8 mouse cellular contexts compared by ENCODE assay signal in the genomic region with DNA sequence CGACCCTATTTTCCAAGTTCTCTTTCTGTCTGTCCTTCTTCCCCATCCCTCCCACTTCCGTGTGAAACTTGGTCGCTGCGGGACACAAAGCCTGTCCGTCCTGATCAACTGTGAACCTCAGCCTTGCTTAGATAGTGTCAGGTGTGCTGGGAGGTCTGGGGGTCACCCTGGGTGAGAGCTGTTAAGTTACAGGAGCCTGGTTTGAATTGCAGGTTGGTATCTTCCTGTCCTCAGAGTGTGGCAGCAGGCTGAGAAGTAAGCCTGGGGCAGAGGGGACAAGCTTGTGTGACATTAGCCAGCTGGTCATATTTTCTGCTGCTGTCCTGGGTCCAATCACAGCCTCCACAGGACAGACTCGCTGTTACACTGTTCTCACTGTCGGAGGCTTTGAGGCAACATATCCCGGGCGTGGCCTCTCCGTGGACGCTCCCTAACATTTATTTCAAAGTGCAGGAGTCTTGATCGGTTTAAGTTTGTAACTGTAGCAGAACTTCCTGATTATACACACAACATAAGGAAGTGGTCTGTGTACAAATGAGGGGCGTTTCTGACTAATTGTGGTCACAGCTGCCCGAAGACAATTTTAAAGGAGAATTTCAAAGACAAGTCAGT. TPM values are rescaled to one million over a fixed set of nuclear protein-coding genes. Genes with fewer than 3 reads are reported as not detected.
A peak's percentile ranks its signal among the peaks of the same experiment; 100 is the strongest.
DNase-seq lines count a peak whose midpoint lies in the region; ATAC-seq and TF ChIP-seq lines count a peak whose summit lies in the region.

No protein-coding gene starts in this region.

- peaks cover 13% of the 10 kb centered on the region for H3K79me2 ChIP-seq in MEL (ENCODE audit: control insufficient read depth, insufficient read depth, low read length, poor library complexity)
- peaks cover 78% of the 10 kb centered on the region for H3K79me2 ChIP-seq in macrophage (ENCODE audit: inconsistent target)

- peak in 1 of 2 experiments; percentile 27; a peak in 1 of 4 replicates for TF ChIP-seq EP300 in MEL (IDR thresholded peaks at IDR 0.05; ENCODE audit: low read depth in 1 of 2, low read length in 2 of 2)

- no peak for TF ChIP-seq RAD21 in MEL (IDR thresholded peaks at IDR 0.05; ENCODE audit: low read depth, low read length)

- 5% methylated on average over 14 of the region's 14 CpGs for WGBS in intestine, embryonic 15.5 days
- under 1% methylated on average over 14 of the region's 14 CpGs for WGBS in macrophage (ENCODE audit: missing documents)
- WGBS in stomach, embryonic 15.5 days = 6% methylated on average over 14 of the region's 14 CpGs

- TF ChIP-seq POLR2A in MEL (IDR thresholded peaks at IDR 0.05; ENCODE audit: control insufficient read depth in 1 of 2, insufficient read depth in 1 of 2, low read depth in 1 of 2, low read length in 2 of 2, poor library complexity in 1 of 2) = no peak

- peak; percentile 67 to 71 for DNase-seq in B cell, adult 2 months
- DNase-seq in MEL (ENCODE audit: low read depth, low spot score) = peak; percentile 74
- no peak for DNase-seq in ovary, postnatal 14 days (ENCODE audit: low spot score)
- DNase-seq in layer of hippocampus, adult 9-10 months (ENCODE audit: low spot score) = no peak

- no peak for TF ChIP-seq CTCF in MEL (IDR thresholded peaks at IDR 0.05 in 2 of 3, conservative IDR thresholded peaks at IDR 0.05 in 1 of 3; ENCODE audit: control insufficient read depth in 1 of 3, insufficient read depth in 1 of 3, low read depth in 2 of 3, low read length in 3 of 3, poor library complexity in 1 of 3, severe bottlenecking in 1 of 3)

- H3K4me3 ChIP-seq in MEL (ENCODE audit: control insufficient read depth in 1 of 2, insufficient read depth in 1 of 2, low read depth in 2 of 2, low read length in 2 of 2) = peak overlapping the region; percentile 43 to 45
- H3K4me3 ChIP-seq in intestine, embryonic 15.5 days (replicated peaks) = peak overlapping the region; percentile 26
- H3K4me3 ChIP-seq in macrophage (ENCODE audit: inconsistent target) = peak overlapping the region; percentile 46
- peak overlapping the region; percentile 22 for H3K4me3 ChIP-seq in stomach, embryonic 15.5 days (replicated peaks)

- H3K4me1 ChIP-seq in MEL (ENCODE audit: control insufficient read depth in 1 of 2, insufficient read depth in 2 of 2, low read length in 2 of 2) = peaks cover 6 to 8% of the 10 kb centered on the region in 2 experiments
- peaks cover 63% of the 10 kb centered on the region for H3K4me1 ChIP-seq in intestine, embryonic 15.5 days (replicated peaks)
- H3K4me1 ChIP-seq in stomach, embryonic 15.5 days = peaks cover 53% of the 10 kb centered on the region

- H3K36me3 ChIP-seq in MEL (ENCODE audit: control insufficient read depth in 1 of 2, insufficient read depth in 2 of 2, low read length in 2 of 2) = peaks cover 0 to 9% of the 10 kb centered on the region in 2 experiments; a peak in 2 of 4 replicates
- no peaks in the 10 kb centered on the region for H3K36me3 ChIP-seq in intestine, embryonic 15.5 days
- H3K36me3 ChIP-seq in macrophage (ENCODE audit: inconsistent target) = no peaks in the 10 kb centered on the region
- 0 out of 2 replicates have a peak, but pooled peaks cover 4% of the 10 kb centered on the region for H3K36me3 ChIP-seq in stomach, embryonic 15.5 days

- ATAC-seq in granulocyte monocyte progenitor cell, adult 5-6 weeks (replicated peaks; ENCODE audit: poor library complexity, severe bottlenecking) = peak; percentile 72
- peak; percentile 51 for ATAC-seq in intestine, embryonic 15.5 days
- ATAC-seq in stomach, embryonic 15.5 days (ENCODE audit: insufficient read depth, low FRiP score, low read depth) = peak; percentile 40; the same call in 1 of the 2 replicates

- H3K27me3 ChIP-seq in MEL (ENCODE audit: control insufficient read depth in 1 of 2, insufficient read depth in 2 of 2, low read length in 2 of 2) = no peaks in the 10 kb centered on the region
- H3K27me3 ChIP-seq in intestine, embryonic 15.5 days (replicated peaks) = no peaks in the 10 kb centered on the region
- H3K27me3 ChIP-seq in stomach, embryonic 15.5 days (replicated peaks) = no peaks in the 10 kb centered on the region

- H3K9ac ChIP-seq in MEL (ENCODE audit: control insufficient read depth, low read depth, low read length, poor library complexity, severe bottlenecking) = peak overlapping the region; percentile 54
- peak overlapping the region; percentile 39 for H3K9ac ChIP-seq in intestine, embryonic 15.5 days
- H3K9ac ChIP-seq in stomach, embryonic 15.5 days = no peak overlapping the region

- peak overlapping the region; percentile 62 for H3K27ac ChIP-seq in MEL (ENCODE audit: control insufficient read depth, low read depth, low read length)
- H3K27ac ChIP-seq in intestine, embryonic 15.5 days = peak overlapping the region; percentile 96
- H3K27ac ChIP-seq in macrophage = peak overlapping the region; percentile 100
- H3K27ac ChIP-seq in stomach, embryonic 15.5 days = peak overlapping the region; percentile 95

- peak overlapping the region; percentile 75 for H3K4me2 ChIP-seq in intestine, embryonic 15.5 days (replicated peaks)
- peak overlapping the region; percentile 64 for H3K4me2 ChIP-seq in stomach, embryonic 15.5 days

- H3K9me3 ChIP-seq in MEL (replicated peaks; ENCODE audit: insufficient read depth, low read length) = no peaks in the 10 kb centered on the region
- H3K9me3 ChIP-seq in intestine, embryonic 15.5 days = no peaks in the 10 kb centered on the region
- H3K9me3 ChIP-seq in stomach, embryonic 15.5 days = no peaks in the 10 kb centered on the region

TF ChIP-seq in MEL, 35 proteins besides CTCF, POLR2A, EP300 and RAD21:
- TF ChIP-seq USF2 (IDR thresholded peaks at IDR 0.05; ENCODE audit: borderline replicate concordance in 1 of 2, insufficient read depth in 1 of 2, low read depth in 1 of 2, low read length in 2 of 2) = no peak
- no peak for TF ChIP-seq MYC (IDR thresholded peaks at IDR 0.05; ENCODE audit: low read depth, low read length)
- peak; percentile 68; the same call in 1 of the 2 replicates for TF ChIP-seq ETS1 (IDR thresholded peaks at IDR 0.05; ENCODE audit: low read depth, low read length)
- TF ChIP-seq ZNF384 (IDR thresholded peaks at IDR 0.05; ENCODE audit: low read depth, low read length) = no peak
- TF ChIP-seq RCOR1 (IDR thresholded peaks at IDR 0.05; ENCODE audit: low read depth, low read length) = no peak
- no peak for TF ChIP-seq MAFK (IDR thresholded peaks at IDR 0.05; ENCODE audit: borderline replicate concordance, low read depth, low read length)
- TF ChIP-seq MAZ (IDR thresholded peaks at IDR 0.05; ENCODE audit: low read depth, low read length) = no peak
- no peak for TF ChIP-seq POLR2AphosphoS2 (IDR thresholded peaks at IDR 0.05; ENCODE audit: low read length)
- peak; percentile 55 for TF ChIP-seq ELF1 (IDR thresholded peaks at IDR 0.05; ENCODE audit: low read depth, low read length)
- TF ChIP-seq SIN3A (IDR thresholded peaks at IDR 0.05; ENCODE audit: low read length) = peak; percentile 70

RNA-seq across cellular contexts. Expression of a gene that starts 17.3 kb away (rescaled TPM):
- 15.3 and 16.2 TPM in 2 replicates for total RNA-seq in MEL (2012; rRNA removed)
- polyA plus RNA-seq in MEL (2012; ENCODE audit: insufficient read depth in 1 of 2, insufficient read length in 2 of 2, low read depth in 1 of 2, low replicate concordance in 2 of 2, missing spikeins in 1 of 2) = 10 to 100 TPM in 1 of 2 experiments, not detected in 1; 35.5 TPM
- 29.7 and 42.5 TPM in 2 replicates for total RNA-seq in granulocyte monocyte progenitor cell, adult 5-6 weeks (2014; fragmentation: Nextera tagmentation)
- total RNA-seq in granulocyte monocyte progenitor cell, adult 5-6 weeks (2017) = 15.9 and 25.3 TPM in 2 replicates
- 20.9 and 26.5 TPM in 2 replicates for polyA plus RNA-seq in intestine, embryonic 15.5 days (2015; fragmentation: Nextera tagmentation; extraction: Ambion mirVana)
- total RNA-seq in macrophage (2018; cell fraction: chromatin; rRNA removed) = 100 to 1,000 TPM; 175 to 281 (median 222) TPM
- total RNA-seq in macrophage (2018; cell fraction: cytosol; rRNA removed) = 10 to 100 TPM; 48.6 to 71.4 (median 54.7) TPM
- 100 to 1,000 TPM in 25 of 26 experiments, 10 to 100 TPM in 1; 94.9 to 207 (median 141) TPM for total RNA-seq in macrophage (2018; cell fraction: nucleus; rRNA removed)
- polyA plus RNA-seq in macrophage (2018) = 30.9 to 32.9 TPM (median 32.9 TPM) in 3 replicates
- polyA plus RNA-seq in stomach, embryonic 15.5 days (2015; fragmentation: Nextera tagmentation; extraction: Ambion mirVana) = 20.7 and 21.3 TPM in 2 replicates

RNA-seq across cellular contexts. Expression of a gene that starts 37.6 kb away (rescaled TPM):
- total RNA-seq in MEL (2012; rRNA removed) = 21.8 and 31.1 TPM in 2 replicates
- polyA plus RNA-seq in MEL (2012; ENCODE audit: insufficient read depth in 1 of 2, insufficient read length in 2 of 2, low read depth in 1 of 2, low replicate concordance in 2 of 2, missing spikeins in 1 of 2) (10 to 100 TPM in 1 of 2 experiments, not detected in 1; 26.6 TPM), macrophage (2018) (0.25 to 2.2 TPM (median 1.1 TPM) in 3 replicates)
- 1.4 TPM in 1 of 2 replicates, not detected in the other for total RNA-seq in granulocyte monocyte progenitor cell, adult 5-6 weeks (2014; fragmentation: Nextera tagmentation)
- 2.6 and 3.2 TPM in 2 replicates for total RNA-seq in granulocyte monocyte progenitor cell, adult 5-6 weeks (2017)
- polyA plus RNA-seq in intestine, embryonic 15.5 days (2015; fragmentation: Nextera tagmentation; extraction: Ambion mirVana) = 140 and 150 TPM in 2 replicates
- total RNA-seq in macrophage (2018; cell fraction: chromatin; rRNA removed) = 10 to 100 TPM in 3 of 26 experiments, 1 to 10 TPM in 22, under 1 TPM in 1; 0.92 to 10.8 (median 6.6) TPM
- total RNA-seq in macrophage (2018; cell fraction: cytosol; rRNA removed) = 1 to 10 TPM in 1 of 26 experiments, under 1 TPM in 25; 0.33 to 1.5 (median 0.57) TPM
- 1 to 10 TPM in 24 of 26 experiments, under 1 TPM in 2; 0.52 to 3.7 (median 2.2) TPM for total RNA-seq in macrophage (2018; cell fraction: nucleus; rRNA removed)
- polyA plus RNA-seq in stomach, embryonic 15.5 days (2015; fragmentation: Nextera tagmentation; extraction: Ambion mirVana) = 153 and 179 TPM in 2 replicates

Comparison
In these comparisons a context has a peak if more than half of its experiments do, and no peak if none do; other contexts are left out.
1. DNase-seq: peak in B cell, adult 2 months (2 of 2) and MEL (single experiment); none in ovary, postnatal 14 days (single experiment) and layer of hippocampus, adult 9-10 months (single experiment).
2. Peak in every context shown above with its lines, with median percentiles within 50 percentile points of each other: H3K27ac ChIP-seq, H3K4me3 ChIP-seq and ATAC-seq.